Mouse (Mus musculus): Measurements from ENCODE around the gene Klhl35.

Klhl35 gene

GRCm38 (mm10) chr7:99450703-99451102 is 15.1 kb upstream of the Klhl35 start:
- peak; percentile 65 for ATAC-seq (ENCODE audit: low TSS enrichment)

GRCm38 (mm10) chr7:99452859-99453258 is 12.9 kb upstream of the Klhl35 start:
- ATAC-seq (ENCODE audit: low TSS enrichment): no peak

- ATAC-seq (ENCODE audit: low TSS enrichment): no peak
Measured at GRCm38 (mm10) chr7:99454044-99454443, 11.8 kb upstream of the Klhl35 start.

GRCm38 (mm10) chr7:99458849-99459248 is 7.0 kb upstream of the Klhl35 start:
- peak; percentile 21 for ATAC-seq (ENCODE audit: low TSS enrichment)

DNA sequence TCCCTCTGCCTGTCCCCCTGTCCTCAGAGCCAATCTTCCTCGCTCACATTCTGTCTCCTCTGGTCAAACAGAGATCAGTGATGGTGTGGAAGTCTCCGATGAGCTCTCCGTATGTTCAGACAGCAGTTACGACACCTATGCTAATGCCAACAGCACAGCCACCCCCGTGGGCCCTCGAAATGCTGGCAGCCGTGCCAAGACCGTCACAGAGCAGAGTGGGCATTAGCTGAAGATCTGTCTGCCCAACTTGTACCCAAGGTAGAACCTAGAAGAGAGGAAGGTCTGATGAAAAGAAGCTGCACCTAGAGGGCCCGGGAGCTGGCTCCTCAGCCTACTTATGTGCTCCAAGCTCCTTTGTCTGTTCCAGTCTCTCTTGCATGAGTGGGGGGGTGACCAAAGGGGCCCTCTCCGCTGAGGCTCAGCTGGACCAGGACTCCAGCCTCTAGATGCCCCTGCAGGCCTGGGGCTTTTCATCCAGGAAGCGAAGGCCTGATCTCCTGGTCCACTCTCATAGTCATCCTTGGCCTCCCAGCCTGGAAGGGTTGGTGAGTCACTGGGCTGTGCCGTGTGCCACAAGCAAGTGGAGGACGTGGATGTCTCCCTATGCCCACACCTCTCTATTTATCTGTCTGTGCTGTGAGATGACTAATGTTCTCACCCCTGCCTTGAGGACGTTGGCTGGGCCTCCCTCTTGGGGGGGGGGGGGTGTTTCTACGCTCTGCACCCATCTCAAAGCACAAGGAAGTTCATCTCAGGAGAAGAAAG is 5.7 kb upstream of the Klhl35 start:
- ATAC-seq (ENCODE audit: low TSS enrichment): peak; percentile 80

GRCm38 (mm10) chr7:99463120-99463519 is 2.7 kb upstream of the Klhl35 start:
- no peak for ATAC-seq (ENCODE audit: low TSS enrichment)

DNA sequence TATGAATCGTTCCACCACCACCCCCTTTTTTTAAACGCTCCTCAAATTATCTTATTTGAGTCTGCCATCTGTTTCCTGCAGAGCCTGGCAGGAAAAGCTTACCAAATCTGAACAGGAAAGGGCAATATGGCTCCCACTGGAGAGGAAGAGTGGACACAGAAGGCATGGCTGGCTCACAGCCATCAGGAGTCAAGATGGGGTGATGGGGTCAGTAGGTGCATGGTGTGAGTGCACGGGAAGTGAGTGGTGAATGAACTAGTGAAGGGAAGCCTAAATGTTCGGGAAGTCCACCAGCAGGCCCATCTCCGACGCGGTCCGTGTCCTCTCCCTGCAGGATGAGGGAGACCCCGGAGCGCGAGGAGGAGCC is 2.1 kb downstream of the Klhl35 start:
- ATAC-seq (ENCODE audit: low TSS enrichment): no peak

DNA sequence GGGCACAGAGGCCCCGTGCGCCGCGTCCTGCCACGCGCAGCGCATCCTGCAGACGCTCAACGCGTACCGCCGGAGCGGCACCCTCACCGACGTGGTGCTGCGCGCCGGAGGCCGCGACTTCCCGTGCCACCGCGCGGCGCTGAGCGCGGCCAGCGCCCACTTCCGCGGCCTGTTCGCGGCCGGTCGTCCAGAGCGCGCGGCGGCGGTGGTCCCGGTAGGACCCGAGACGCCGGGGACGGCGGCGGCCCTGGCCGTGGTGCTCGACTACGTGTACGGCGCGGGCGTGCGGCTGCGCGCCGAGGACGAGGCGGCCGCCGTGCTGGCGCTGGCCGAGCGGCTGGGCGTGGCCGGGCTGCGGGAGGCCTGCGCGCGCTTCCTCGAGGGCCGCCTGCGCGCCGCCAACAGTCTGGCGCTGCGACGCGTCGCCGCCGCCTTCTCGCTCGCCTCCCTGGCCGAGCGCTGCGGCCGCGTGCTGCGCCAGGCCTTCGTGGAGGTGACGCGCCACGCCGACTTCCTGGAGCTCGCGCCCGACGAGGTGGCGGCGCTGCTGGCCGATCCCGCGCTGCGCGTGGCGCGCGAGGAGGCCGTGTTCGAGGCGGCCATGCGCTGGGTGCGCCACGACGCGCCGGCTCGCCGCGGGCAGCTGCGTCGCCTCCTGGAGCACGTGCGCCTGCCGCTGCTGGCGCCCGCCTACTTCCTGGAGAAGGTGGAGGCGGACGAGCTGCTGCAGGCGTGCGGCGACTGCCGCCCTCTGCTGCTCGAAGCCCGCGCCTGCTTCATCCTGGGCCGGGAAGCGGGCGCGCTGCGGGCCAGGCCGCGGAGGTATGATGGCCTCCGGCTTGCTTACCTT is 2.7 kb downstream of the Klhl35 start:
- peak; percentile 69 for ATAC-seq (ENCODE audit: low TSS enrichment)

DNA sequence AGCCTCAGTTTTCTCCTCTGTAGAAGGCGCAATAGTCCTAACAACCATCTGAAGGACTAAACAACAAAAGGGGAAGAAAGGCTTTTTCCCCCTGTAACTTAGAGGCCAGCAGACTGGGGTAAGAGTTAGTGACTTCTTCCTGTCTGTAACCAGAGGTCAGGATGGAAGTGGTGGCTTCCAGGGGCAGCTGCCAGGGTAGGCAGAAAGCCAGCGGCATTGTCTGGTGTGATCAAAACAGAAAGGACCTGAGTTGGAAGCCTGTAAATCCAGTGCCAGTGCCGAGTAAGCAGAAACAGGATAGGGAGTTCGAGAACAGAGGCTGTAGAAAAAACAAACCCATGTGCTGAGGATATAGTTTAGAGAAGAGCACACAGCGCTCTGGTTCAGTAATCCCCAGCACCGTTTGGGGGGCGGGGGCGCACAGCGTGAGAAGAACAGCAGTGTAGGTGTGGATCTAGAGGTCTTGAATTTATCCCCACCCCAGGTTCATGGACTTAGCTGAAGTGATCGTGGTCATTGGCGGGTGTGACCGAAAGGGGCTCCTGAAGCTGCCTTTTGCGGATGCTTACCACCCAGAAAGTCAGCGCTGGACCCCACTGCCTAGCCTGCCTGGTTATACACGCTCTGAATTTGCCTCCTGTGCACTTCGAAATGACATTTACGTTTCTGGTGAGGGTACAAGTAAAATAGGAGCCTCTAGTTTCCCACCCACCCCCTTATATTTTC is 4.0 kb downstream of the Klhl35 start:
- ATAC-seq (ENCODE audit: low TSS enrichment): no peak

DNA sequence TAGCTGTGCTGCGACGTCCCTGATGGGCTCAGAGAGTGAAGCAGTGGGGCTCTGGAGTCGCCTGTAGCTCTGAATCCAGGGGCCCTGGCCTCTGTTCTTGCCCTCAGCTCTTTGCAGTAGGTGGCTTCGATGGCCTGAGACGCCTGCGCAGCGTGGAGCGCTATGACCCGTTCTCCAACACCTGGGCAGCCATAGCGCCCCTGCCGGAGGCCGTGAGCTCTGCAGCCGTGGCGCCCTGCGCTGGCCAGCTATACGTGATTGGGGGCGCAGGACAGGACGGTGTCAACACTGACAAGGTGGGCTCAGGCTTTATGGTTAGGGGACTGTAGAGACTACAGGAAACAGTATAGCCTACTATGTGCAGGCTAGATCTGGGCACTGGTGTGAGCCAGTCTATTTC is 5.8 kb downstream of the Klhl35 start:
- no peak for ATAC-seq (ENCODE audit: low TSS enrichment)

DNA sequence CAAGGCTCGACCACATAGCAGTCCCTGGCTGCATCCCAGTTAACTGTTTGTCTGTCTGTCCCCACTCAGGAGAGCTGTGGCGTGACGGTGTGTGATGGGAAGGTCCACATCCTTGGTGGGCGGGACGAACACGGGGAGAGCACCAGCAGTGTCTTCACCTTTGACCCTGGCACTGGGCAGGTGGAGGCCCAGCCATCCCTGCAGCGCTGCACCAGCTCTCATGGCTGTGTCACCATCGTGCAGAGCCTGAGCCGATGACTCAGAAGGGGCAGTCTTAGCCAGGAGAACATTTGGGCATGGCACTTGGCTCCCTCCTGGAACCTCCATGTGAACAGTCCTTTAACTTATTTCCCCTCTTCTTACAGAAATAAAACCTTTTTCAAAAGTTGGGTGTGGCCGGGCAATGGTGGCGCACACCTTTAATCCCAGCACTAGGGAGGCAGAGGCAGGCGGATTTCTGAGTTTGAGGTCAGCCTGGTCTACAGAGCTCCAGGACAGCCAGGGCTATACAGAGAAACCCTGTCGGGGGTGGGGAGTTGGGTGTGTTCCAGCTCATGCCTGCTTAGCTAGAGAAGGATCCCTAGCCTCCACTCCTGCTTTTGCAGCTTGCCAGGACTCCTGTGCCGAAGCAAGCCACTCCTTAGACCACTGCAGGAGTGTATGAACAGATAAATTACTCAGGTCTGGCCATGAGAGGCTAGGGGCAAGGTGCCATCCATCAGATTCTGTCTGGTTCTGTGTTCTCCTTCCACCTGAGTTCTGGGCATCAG is 8.0 kb downstream of the Klhl35 start:
- no peak for ATAC-seq (ENCODE audit: low TSS enrichment)

DNA sequence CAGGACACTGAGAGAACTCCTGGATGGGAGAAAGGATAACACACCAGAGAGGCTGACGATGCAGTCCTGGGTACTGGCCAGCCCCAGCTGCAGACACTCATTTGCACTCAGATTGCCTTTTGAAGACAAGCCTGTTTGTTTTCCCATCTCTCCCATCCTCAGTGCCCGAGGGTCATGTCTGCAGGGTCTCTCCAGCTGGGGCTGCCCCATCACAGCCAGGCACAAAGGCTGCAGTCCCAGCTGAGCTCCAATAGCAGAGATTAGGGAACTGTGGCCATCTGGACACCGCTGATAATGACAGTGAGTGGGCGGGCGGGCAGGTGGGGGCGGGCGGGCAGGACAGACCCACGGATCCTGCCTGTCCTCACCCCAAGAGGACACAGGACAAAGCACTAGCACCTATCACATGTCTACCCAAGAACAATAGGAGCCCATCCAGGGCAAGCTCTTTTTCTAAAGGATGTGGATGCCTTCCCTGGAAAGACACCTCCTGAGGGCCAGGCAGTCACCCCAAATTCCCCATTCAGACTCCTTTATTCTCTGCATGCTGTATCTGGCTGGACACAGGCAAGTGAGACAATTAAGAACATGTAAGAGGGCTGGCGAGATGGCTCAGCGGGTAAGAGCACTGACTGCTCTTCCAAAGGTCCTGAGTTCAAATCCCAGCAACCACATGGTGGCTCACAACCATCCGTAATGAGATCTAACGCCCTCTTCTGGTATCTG is 9.2 kb downstream of the Klhl35 start:
- ATAC-seq (ENCODE audit: low TSS enrichment): peak; percentile 33

- no peak for ATAC-seq (ENCODE audit: low TSS enrichment)
Measured at GRCm38 (mm10) chr7:99475562-99475911, 9.7 kb downstream of the Klhl35 start.

GRCm38 (mm10) chr7:99476558-99477114 is 10.8 kb downstream of the Klhl35 start:
- ATAC-seq (ENCODE audit: low TSS enrichment): no peak

DNA sequence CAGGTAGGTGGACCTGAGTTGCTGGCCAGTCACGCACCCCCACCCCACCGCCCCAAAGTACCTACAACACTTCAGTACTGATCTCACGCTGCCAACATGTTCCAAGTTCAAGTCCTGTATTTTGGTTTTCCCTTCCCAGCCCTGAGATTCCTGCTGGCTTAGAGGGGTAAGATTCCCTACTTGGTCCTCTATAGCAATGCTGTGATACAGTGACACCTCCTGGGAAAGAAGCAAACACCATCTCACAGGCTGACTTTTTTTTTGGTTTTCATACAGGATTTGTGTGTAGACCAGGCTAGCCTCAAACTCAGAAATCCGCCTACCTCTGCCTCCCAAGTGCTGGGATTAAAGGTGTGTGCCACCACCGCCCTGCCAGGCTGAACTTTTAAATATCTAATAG is 11.4 kb downstream of the Klhl35 start:
- ATAC-seq (ENCODE audit: low TSS enrichment): no peak

DNA sequence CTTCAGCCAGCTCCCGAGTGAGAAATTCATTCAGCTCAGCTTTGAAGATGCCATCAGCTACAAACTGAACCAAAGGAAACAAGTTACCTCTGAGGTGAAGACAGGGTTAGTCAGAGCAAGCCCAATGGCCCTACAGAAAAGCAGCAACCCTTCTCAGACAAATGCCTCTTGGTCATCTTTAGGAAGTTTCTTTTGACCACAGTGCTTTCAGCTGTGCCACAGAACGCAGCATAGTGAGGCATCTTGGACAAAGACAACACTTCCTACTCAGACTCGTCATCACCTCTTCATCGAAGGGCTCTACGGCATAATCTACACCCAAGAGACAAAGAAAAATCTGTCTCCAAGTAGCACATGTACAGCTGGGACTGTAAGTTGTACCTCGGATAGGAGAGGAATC is 16.8 kb downstream of the Klhl35 start:
- no peak for ATAC-seq (ENCODE audit: low TSS enrichment)

DNA sequence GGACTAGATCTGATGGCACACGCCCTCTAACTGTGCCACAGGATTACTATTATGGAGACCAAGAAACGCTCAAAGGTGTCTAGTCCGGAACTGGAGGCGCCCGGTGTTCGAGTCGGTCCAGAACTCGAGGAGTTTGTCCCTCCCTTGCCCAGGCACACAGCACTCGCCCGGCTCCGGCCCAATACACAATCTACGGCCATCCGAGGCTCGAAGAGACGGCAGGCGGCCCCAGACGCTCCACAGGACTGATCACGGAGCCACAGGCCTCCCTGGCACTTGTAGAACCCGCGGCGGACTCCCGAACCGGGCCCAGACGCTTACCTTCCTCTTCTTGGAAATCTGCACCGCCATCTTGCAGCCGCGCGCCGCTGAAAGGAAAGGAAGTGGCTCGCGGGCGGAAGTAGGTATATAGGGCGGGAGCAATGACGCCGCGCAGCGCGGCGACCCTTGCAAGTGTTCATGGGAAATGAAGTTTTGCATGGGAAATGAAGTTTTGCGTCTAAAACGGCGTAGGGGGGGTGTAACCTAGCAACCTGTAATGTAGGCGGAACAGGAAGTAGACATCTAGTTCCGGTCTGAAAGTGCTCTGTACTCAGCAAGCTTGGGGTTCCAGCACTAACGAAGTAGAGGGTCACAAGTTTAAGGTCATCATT is 17.6 kb downstream of the Klhl35 start, which contains the start of gene Rps3:
Rps3 (minus strand) TSS at position 468 of the 653 bp plus-strand sequence.
- ATAC-seq (ENCODE audit: low TSS enrichment): peak; percentile 95

DNA sequence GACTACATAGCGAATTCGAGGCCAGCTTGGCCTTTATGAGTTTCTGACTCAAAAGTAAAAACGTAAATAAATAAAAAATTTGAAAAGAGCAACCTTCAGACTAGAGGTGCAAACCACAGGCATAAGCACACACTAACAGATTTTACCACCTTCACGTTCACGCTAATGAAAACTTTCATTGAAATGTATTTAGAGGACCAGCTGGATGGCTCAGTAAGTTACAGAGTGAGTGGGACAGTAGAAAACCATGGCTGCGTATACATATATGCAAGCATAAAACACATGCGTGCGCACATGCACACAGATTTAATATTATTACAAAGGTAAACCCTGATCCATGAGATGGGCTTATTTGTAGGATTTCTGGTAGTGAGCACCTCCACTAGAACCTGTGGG is 18.1 kb downstream of the Klhl35 start:
- no peak for ATAC-seq (ENCODE audit: low TSS enrichment)

DNA sequence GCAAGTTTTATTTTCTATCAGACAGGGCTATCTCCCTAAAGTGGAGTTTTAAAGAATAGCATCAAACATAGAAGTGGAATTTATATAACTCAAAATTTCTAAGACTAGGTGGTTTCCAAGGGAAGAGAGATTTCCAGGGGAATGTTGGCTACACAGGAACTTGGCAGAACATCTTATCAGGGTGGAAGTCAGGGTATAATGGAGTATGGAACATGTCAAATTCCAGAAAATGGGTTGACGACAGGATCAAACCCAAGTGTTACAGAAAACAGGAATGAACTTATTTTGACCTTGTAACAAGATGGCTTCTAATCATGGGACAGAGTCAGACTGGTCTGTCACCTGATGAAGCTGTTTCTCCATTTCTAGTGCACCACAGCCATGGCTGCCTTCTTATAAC is 18.9 kb downstream of the Klhl35 start:
- no peak for ATAC-seq (ENCODE audit: low TSS enrichment)

DNA sequence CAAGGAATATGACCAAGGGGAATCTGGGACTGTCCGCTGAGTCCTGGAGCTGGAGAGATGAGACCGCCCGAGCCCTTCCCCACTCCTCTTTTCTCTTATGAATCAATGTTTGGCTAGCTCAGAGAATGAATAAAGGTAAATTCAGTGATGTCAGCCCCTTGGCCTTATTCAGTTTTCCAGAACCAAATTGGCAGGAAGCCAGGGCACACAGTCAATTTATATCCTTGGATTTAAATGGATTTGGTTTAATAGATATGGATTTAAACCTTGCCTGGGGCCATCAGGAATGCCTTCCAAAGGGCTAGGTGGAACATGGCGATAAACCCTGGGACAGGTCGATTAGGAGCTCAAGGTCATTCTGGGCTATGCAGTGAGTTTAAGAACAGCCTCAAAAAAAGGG is 23.9 kb downstream of the Klhl35 start:
- no peak for ATAC-seq (ENCODE audit: low TSS enrichment)

Data from frontal cortex, adult (tissue).